ENCODE assay signal across 8 mouse cellular contexts in the genomic region with DNA sequence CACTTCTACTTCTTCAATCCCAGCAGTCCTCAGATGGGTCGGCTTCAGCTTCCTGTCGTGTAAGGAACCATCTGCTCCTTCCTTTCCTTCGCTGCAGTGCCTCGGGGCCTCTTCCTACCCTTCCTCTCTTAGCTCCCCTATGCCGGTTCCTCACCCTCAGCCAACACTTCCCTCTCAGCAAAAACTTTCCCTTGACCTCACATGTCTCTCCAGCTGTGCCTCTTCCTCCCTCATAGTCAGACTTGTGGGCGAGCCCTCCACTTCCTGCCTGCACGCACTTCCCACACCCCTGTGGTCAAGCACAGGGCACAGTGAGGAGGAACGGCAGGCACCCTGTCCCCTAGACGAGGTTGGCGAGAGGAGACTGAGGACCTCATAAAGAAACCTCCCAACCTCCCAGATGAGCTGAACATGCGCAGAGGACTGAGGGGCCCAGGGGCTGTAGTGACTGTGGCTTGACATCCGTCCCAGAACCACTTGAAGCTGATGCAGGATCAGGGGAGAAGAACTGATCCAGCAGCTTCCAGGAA. TPM values are rescaled to one million over a fixed set of nuclear protein-coding genes. Genes with fewer than 3 reads are reported as not detected.
DNase-seq lines count a peak whose midpoint lies in the region; ATAC-seq and TF ChIP-seq lines count a peak whose summit lies in the region.

No protein-coding gene starts in this region.

- 38% methylated on average over 12 of the region's 12 CpGs for WGBS in heart, embryonic 12.5 days
- WGBS in liver, embryonic 15.5 days (ENCODE audit: insufficient replicate concordance): 15% methylated on average over 12 of the region's 12 CpGs
- WGBS in stomach, embryonic 14.5 days: 42% methylated on average over 12 of the region's 12 CpGs
- WGBS in cerebellum, adult 2 months: 77% methylated on average over 12 of the region's 12 CpGs

- peak; percentile 49 for DNase-seq in layer of hippocampus, adult 11-12 months (ENCODE audit: low spot score)
- DNase-seq in layer of hippocampus, adult 8-10 months (ENCODE audit: low spot score in 2 of 2): no peak
- no peak for DNase-seq in right cerebral cortex, postnatal 36 days (ENCODE audit: low spot score in 2 of 2)
- DNase-seq in cerebellum, adult 2 months: no peak
- no peak for DNase-seq in frontal cortex, postnatal 36 days (ENCODE audit: low spot score in 2 of 2)

- peaks cover 35% of the 10 kb centered on the region for H3K4me1 ChIP-seq in heart, embryonic 12.5 days (replicated peaks)
- peaks cover 36% of the 10 kb centered on the region for H3K4me1 ChIP-seq in liver, embryonic 15.5 days (replicated peaks)
- peaks cover 12% of the 10 kb centered on the region for H3K4me1 ChIP-seq in stomach, embryonic 14.5 days (ENCODE audit: control insufficient read depth, insufficient read depth, low read length)
- H3K4me1 ChIP-seq in cerebellum, adult 2 months (ENCODE audit: control insufficient read depth, insufficient read depth, low read length): peaks cover 4% of the 10 kb centered on the region; the same call in 1 of the 2 replicates

- ATAC-seq in heart, embryonic 12.5 days (ENCODE audit: insufficient number of reproducible peaks, low FRiP score): 0 out of 2 replicates have a peak, but pooled peaks have one; percentile 39
- peak; percentile 74 for ATAC-seq in liver, embryonic 15.5 days (ENCODE audit: insufficient read depth)
- no peak for ATAC-seq in stomach, embryonic 14.5 days (ENCODE audit: insufficient number of reproducible peaks, insufficient read depth, low FRiP score, low read depth)

- no peaks in the 10 kb centered on the region for H3K9me3 ChIP-seq in heart, embryonic 12.5 days (replicated peaks)
- no peaks in the 10 kb centered on the region for H3K9me3 ChIP-seq in liver, embryonic 15.5 days (replicated peaks)
- H3K9me3 ChIP-seq in stomach, embryonic 14.5 days (ENCODE audit: control insufficient read depth, low read depth, low read length): no peaks in the 10 kb centered on the region

- no peak for TF ChIP-seq CTCF in cerebellum, adult 2 months (IDR thresholded peaks at IDR 0.05; ENCODE audit: borderline replicate concordance, insufficient read depth, low read depth, low read length)

- H3K36me3 ChIP-seq in heart, embryonic 12.5 days: no peaks in the 10 kb centered on the region
- H3K36me3 ChIP-seq in liver, embryonic 15.5 days (replicated peaks): no peaks in the 10 kb centered on the region
- no peaks in the 10 kb centered on the region for H3K36me3 ChIP-seq in stomach, embryonic 14.5 days (ENCODE audit: control insufficient read depth, insufficient read depth, low read length)

- peaks cover 20% of the 10 kb centered on the region for H3K27me3 ChIP-seq in heart, embryonic 12.5 days (replicated peaks)
- no peaks in the 10 kb centered on the region for H3K27me3 ChIP-seq in liver, embryonic 15.5 days
- no peaks in the 10 kb centered on the region for H3K27me3 ChIP-seq in stomach, embryonic 14.5 days (ENCODE audit: control insufficient read depth, insufficient read depth, low read length)
- H3K27me3 ChIP-seq in cerebellum, adult 2 months (ENCODE audit: control insufficient read depth, insufficient read depth, low read length): no peaks in the 10 kb centered on the region

- H3K4me2 ChIP-seq in heart, embryonic 12.5 days: no peak overlapping the region
- H3K4me2 ChIP-seq in liver, embryonic 15.5 days: peak overlapping the region; percentile 31; the same call in 1 of the 2 replicates
- H3K4me2 ChIP-seq in stomach, embryonic 14.5 days (replicated peaks; ENCODE audit: low read depth, low read length): no peak overlapping the region

- no peak overlapping the region for H3K4me3 ChIP-seq in heart, embryonic 12.5 days
- no peak overlapping the region for H3K4me3 ChIP-seq in liver, embryonic 15.5 days (replicated peaks)
- no peak overlapping the region for H3K4me3 ChIP-seq in stomach, embryonic 14.5 days (ENCODE audit: low read depth, low read length)
- no peak overlapping the region for H3K4me3 ChIP-seq in cerebellum, adult 2 months (replicated peaks; ENCODE audit: insufficient read depth, low read depth, low read length)

- no peak for TF ChIP-seq POLR2A in cerebellum, adult 2 months (IDR thresholded peaks at IDR 0.05; ENCODE audit: borderline replicate concordance, insufficient read depth, low read length)

- H3K9ac ChIP-seq in heart, embryonic 12.5 days: no peak overlapping the region
- H3K9ac ChIP-seq in liver, embryonic 15.5 days: no peak overlapping the region
- H3K9ac ChIP-seq in stomach, embryonic 14.5 days (replicated peaks; ENCODE audit: low read depth, low read length): no peak overlapping the region

- peak overlapping the region; percentile 38; the same call in 1 of the 2 replicates for H3K27ac ChIP-seq in heart, embryonic 12.5 days (ENCODE audit: poor library complexity, severe bottlenecking)
- peak overlapping the region; percentile 56 for H3K27ac ChIP-seq in liver, embryonic 15.5 days (replicated peaks)
- H3K27ac ChIP-seq in stomach, embryonic 14.5 days (ENCODE audit: low read length): peak overlapping the region; percentile 85
- no peak overlapping the region for H3K27ac ChIP-seq in cerebellum, adult 2 months (ENCODE audit: insufficient read depth, low read length)

RNA-seq across cellular contexts. Expression of a gene that starts 18.6 kb away (rescaled TPM):
- 100 to 1,000 TPM; 149 to 173 (median 162) TPM for total RNA-seq in layer of hippocampus, adult 8-10 months (2022)
- 8.7 and 10.6 TPM in 2 replicates for polyA plus RNA-seq in heart, embryonic 12.5 days (2016; fragmentation: Nextera tagmentation; extraction: Ambion mirVana)
- polyA plus RNA-seq in liver, embryonic 15.5 days (2015; fragmentation: Nextera tagmentation; extraction: Ambion mirVana): 0.76 and 1.0 TPM in 2 replicates
- 13.7 and 14.1 TPM in 2 replicates for polyA plus RNA-seq in stomach, embryonic 14.5 days (2014; fragmentation: Nextera tagmentation; extraction: Ambion mirVana)
- polyA plus RNA-seq in cerebellum, adult 2 months (2012; rRNA removed): 70.0 and 71.4 TPM in 2 replicates

RNA-seq across cellular contexts. Expression of a gene that starts 23.9 kb away (rescaled TPM):
- 1 to 10 TPM; 3.1 to 8.7 (median 6.5) TPM for total RNA-seq in layer of hippocampus, adult 8-10 months (2022)
- polyA plus RNA-seq in heart, embryonic 12.5 days (2016; fragmentation: Nextera tagmentation; extraction: Ambion mirVana): 2.3 and 2.6 TPM in 2 replicates
- polyA plus RNA-seq in liver, embryonic 15.5 days (2015; fragmentation: Nextera tagmentation; extraction: Ambion mirVana): 4.1 and 5.0 TPM in 2 replicates
- 7.3 and 7.8 TPM in 2 replicates for polyA plus RNA-seq in stomach, embryonic 14.5 days (2014; fragmentation: Nextera tagmentation; extraction: Ambion mirVana)
- 1.1 and 1.3 TPM in 2 replicates for polyA plus RNA-seq in cerebellum, adult 2 months (2012; rRNA removed)
